Mouse (Mus musculus) retina, adult 2 months (tissue): ENCODE results near the gene 8030474K03Rik.
A peak's percentile ranks its signal among the peaks of the same experiment; 100 is the strongest.
"Not testable (repeated sequence)": the region's sequence is repeated elsewhere in the genome, so short reads cannot be mapped to it uniquely, and the experiment has no call there.

Source experiments
- DNase-seq: peaks from one replicate; pipeline ENCODE4 v3.0.0-alpha.2; 2012; ENCODE audit warnings: low read depth, low spot score

8030474K03Rik gene

GRCm38 (mm10) chrX:101794342-101794741 lies at the start of gene 8030474K03Rik, which contains the start of gene Gm4779:
8030474K03Rik (plus strand) TSS chrX:101794656.
Gm4779 (minus strand) TSS chrX:101794423.
- no peak for DNase-seq

- DNase-seq: no peak
Measured at GRCm38 (mm10) chrX:101750144-101750543, 44.3 kb upstream of the 8030474K03Rik start.

- no peak for DNase-seq
Measured at GRCm38 (mm10) chrX:101754478-101754877, 40.0 kb upstream of the 8030474K03Rik start.

- DNase-seq: no peak
Measured at GRCm38 (mm10) chrX:101764621-101765020, 29.8 kb upstream of the 8030474K03Rik start.

- DNase-seq: no peak
Measured at GRCm38 (mm10) chrX:101765111-101765510, 29.3 kb upstream of the 8030474K03Rik start.

GRCm38 (mm10) chrX:101767280-101767679 lies 27.2 kb upstream of the 8030474K03Rik start:
- DNase-seq: no peak

GRCm38 (mm10) chrX:101769478-101769877 lies 25.0 kb upstream of the 8030474K03Rik start:
- DNase-seq: no peak

- no peak for DNase-seq
Measured at GRCm38 (mm10) chrX:101770307-101770706, 24.1 kb upstream of the 8030474K03Rik start.

- DNase-seq: peak; percentile 9
Measured at GRCm38 (mm10) chrX:101772035-101772434, 22.4 kb upstream of the 8030474K03Rik start.

- DNase-seq: peak; percentile 23
Measured at GRCm38 (mm10) chrX:101791551-101791950, 2.9 kb upstream of the 8030474K03Rik start.

- DNase-seq: no peak
Measured at GRCm38 (mm10) chrX:101805512-101805911, 11.1 kb downstream of the 8030474K03Rik start.

GRCm38 (mm10) chrX:101811750-101812149 lies 17.3 kb downstream of the 8030474K03Rik start:
- no peak for DNase-seq

- no peak for DNase-seq
Measured at GRCm38 (mm10) chrX:101819163-101819562, 24.7 kb downstream of the 8030474K03Rik start.

- DNase-seq: not testable (repeated sequence)
Measured at GRCm38 (mm10) chrX:101819980-101820379, 25.5 kb downstream of the 8030474K03Rik start.

- no peak for DNase-seq
Measured at GRCm38 (mm10) chrX:101847191-101847795, 52.8 kb downstream of the 8030474K03Rik start.
